Mouse (Mus musculus) CH12F3 (cell line): ENCODE measurements around the gene Cpxm1.
"Not testable (repeated sequence)": the region's sequence is repeated elsewhere in the genome, so short reads cannot be mapped to it uniquely, and the experiment has no call there.

ENCODE experiments used
- in situ Hi-C: fragments of 300-500 bp; cut with MboI; formaldehyde crosslinking; loops from 2 replicates; pipeline ENCODE4 v1.14.3; 2020; ENCODE audit warnings: low sequenced_read_pairs

The Cpxm1 gene

DNA sequence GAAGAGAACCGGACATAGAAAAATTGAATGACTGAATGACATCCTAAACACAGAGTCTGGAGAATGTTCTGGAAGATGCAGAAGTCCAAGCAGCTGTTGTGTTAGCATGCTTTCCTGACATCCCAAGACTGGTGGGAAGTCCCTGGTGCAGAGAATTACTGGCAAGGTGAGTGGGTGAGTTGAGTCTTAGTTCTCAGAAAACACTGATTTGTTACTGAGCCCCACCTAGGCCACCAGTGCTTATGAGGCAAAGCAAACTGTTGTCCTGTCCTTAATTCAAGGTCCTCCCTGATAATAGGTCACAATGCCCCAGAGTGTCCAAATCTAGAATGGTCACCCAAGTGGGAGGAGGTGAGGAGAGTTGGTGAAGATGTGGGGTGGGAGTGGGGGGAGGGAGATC is 7.6 kb upstream of the Cpxm1 start, which contains the start of the genes Gm28372 and 1700020A23Rik:
Gm28372 (plus strand) TSS at position 301 of the 400 bp plus-strand sequence.
1700020A23Rik (plus strand) TSS at position 321 of the 400 bp plus-strand sequence.
- in situ Hi-C loops, result no loop called here

DNA sequence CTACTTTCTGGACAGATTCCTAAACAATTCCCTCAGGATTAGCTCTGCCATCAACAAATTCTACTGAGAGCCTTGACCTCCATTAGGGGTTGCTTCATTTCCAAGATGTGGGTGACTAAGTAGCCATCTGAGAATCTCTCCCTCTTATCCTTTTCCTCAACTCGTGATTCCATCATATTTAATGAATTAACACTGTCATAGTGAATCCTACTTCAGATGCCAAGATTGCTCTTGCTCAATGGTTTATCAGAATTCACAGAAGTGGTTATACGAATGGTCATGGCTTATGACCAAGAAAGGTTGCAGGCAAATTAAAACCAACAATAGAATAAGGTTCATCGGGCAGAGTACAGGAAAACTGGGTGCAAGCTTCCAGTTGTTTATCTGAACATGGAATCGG is 4.5 kb upstream of the Cpxm1 start:
- in situ Hi-C loops, result no loop called here

DNA sequence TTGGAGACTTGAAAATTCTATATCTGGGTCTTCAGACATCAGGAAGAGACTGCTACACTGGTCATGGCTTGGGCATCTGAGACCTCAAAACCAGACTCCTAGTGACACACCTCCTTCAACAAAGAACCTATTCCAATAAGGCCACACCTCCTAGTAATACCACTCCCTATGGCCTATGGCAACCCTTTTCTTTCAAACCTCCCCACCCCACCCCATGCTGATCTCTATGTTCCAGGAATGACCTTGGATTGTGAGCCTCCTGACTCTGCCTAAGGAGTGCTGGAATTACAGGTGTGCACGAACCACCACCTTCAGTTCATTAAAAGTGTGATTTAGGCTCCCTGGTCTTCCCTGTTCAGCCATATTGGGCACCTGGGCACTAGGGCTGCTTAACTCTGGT is 2.7 kb upstream of the Cpxm1 start:
- in situ Hi-C loops, result no loop called here

DNA sequence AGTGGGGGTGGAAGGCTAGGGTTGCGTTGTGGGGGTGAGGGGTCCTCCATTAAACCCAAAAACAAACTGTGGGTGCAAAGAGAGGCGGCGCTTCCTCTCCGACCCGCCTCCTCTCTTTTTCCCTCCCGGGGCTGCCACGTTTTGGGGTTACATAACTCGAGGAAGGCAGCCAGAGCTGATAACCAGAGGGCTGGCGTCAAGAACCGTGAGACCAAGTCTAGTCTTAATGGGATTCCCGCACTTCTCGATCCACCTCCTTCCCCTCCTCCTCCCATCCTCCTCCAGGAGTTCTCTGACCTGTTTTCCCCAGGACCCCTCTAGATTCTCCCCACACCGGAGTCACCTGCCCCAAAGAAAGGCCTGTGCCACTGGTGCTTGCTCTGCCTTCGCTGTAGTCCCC is 717 bp upstream of the Cpxm1 start:
- in situ Hi-C loops, result no loop called here

DNA sequence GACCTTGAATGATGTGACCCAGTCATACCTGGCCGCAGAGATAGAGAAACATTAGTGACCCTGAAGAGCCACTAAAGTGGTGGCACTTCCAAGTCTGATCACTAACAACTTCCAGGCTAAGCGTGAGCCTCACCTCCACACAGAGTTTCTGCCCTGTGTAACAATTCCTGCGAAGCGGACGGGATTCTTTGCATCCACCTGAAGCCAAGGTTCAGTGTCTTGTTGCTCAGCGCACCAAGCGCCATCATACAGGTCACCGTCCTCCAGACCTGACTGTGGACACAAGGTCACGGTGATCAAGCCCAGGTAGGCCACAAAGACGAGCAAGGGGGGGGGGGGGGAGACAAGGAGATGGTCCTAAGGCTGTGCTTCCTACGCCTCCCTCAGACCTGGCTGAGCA is 1.7 kb downstream of the Cpxm1 start:
- in situ Hi-C loops, result no loop called here

DNA sequence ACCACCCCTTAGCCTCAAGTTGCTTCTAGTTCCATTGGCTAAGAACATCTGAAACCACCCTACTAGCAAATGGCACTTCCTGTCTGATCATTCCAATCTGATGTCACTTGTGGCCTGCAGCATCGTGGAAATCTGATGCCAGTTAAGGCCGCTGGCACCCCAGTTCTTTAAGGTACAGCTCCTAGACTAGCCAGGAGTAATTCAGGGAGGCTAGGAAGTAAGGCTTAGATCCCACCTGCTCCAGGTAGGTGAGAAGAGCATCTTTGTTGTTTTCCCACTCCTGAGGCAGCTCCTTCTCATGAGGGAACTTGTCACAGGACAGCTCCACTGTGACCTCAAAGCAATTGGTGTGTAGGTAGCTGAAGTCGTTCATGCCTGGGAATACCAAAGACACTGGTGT is 4.5 kb downstream of the Cpxm1 start:
- in situ Hi-C loops, result no loop called here

DNA sequence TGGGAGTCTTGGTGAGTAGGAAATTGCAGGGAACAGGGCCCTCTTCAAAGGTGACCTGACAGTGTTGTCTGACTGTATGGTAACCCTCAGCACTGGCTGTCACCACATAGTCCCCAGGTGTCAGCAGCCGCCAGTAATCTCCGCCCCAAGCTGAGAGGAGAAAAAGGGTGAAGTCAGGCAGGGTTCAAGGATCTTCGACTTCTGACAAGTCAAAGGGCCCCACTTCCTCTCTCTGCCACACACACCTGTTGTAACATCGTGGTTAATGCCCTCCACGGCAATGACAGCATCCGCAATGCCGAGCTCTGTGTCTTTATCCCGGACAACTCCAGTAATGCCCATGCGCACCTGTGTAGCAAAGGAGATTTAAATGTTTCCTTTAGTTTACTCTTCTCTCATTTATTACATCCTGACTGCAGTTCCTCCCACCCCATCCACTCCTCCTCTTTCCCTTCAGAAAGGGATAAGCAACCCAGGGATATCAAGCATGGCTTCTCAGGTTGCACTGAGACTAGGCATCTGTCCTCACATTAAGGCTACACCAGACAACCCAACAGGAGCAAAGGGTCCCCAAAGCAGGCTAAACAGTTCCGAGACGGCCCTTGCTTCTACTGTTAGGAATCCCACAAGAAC is 6.3 kb downstream of the Cpxm1 start:
- in situ Hi-C loops, result no loop called here

DNA sequence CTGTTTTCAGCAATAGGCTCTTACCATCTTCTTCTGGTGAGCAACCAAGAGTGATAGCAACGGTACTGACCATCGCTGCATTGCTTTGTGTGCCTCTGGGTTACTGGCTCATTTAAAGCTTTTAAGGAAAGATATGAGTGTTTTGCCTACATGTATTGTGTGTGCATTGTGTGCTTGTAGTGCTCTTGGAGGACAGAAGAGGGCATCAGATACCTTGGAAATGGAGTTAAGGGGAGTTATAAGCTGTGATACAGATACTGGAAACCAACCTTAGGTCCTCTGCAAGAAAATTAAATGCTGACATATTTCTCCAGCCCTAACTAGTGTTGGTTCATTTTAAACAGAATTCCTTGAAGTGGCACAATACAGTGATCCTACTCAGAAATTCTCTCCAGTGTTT is 8.6 kb downstream of the Cpxm1 start:
- in situ Hi-C loops, result no loop called here

DNA sequence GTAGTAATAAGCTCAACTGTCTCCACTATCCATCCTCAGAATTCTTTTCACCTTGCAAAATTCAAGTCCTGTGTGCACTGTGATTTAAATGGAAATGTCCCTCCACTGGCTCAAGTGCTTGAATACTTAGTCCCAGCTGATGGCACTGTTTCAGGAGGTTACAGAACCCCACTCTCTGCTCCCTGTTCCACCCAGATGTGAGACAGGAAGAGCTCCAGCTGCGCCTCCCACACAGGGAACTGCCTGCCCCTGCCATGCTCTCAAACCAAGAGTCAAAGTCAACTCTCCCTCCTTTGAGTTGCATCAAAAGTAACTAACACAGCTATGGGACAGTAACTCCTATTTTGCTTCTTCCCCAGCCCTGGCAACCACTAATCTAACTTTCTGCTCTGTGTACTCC is 11.2 kb downstream of the Cpxm1 start:
- in situ Hi-C loops, result no loop called here

DNA sequence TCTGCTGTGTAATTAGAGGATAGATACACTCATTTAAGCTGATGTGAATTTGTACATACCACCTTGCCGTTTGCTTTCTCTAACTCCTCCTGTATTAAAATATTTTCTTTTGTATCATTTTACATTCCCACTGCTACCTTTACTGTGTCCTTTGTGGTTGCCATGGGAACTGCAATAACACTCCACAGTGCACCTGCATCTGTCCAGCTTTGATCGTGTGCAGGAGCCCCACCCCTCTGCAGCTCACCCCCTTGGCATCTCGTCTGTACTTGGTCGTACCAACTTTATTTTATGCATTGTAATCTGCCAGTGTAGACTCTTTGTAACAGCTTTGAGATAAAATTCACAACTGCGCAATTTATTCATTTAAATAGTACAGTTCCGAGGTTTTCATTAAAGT is 13.5 kb downstream of the Cpxm1 start:
- in situ Hi-C loops, result no loop called here

DNA sequence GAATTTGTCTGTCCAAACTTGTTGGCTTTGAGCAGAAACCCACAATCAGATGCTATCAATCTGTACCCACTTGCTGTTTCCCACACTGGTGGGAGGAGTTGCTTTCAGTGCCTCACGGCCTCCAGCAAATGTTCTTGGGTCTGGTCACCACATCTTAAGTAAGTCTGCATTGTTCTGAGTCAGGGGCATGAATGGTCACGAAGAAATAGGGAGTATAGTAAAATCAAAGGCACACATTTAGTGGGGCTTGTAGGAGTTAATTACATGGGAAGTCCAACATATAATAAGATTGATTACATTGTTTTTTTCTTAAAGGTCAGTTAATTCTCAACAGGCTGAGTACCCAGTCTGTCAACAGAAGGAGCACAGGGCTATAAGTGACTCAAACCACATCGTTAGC is 14.2 kb downstream of the Cpxm1 start:
- in situ Hi-C loops, result no loop called here

DNA sequence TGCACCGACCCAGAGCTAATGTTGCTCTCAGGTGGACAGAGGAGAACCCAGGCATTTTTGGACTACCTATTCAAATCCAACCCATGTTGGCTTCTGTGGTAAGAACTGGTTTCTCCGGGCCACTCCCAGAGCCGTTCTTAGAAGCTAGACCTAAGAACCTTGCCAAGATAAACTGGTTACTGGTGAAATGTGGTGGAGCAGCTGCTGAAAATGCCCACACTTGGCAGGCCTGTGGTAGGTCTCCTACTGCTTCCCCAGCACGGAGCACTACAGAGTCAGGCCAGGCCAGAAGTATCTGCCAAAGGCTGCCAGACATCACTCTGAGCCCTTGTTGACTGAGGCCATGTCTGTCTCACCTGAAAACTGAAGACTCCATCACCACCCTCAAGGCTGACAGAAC is 22.4 kb downstream of the Cpxm1 start:
- in situ Hi-C loops, result no loop called here

DNA sequence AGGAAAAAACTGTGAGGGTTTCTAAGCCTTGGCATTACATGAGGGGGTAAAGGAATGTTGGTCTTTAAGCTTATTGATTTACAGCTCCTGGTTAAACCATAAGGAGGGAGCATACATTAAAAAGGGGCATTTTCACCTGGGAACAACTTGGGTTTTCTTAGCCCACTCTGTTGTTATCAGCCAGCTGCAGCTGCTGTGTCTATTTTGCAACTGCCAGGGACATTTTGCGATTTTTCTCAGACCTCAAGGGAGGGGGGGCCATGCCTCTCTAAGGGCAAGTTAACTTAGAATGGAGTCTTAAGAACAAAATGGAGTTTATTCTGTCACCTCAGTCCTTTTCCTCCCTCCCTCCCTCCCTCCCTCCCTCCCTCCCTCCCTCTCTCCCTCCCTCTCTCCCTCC is 24.3 kb downstream of the Cpxm1 start:
- in situ Hi-C loops, result not testable (repeated sequence)

DNA sequence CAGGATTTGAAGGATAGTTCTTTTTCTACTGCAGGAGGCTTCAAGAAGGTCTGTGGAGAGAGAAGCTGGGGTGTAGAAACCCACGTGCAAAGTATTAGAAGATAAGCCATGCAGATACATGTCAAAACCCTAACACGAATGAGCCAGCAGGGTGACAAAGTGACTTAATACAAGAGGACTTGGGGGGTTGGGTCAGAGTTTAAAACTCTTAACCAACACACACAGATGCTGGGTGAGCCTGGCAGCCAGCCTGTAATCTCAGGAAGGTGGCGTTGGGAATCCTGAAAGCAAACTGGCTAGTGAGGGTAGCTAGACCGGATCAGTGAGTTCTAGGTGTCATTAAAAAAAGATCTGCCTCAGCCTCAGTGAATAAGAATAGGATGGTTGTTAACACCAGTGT is 30.0 kb downstream of the Cpxm1 start:
- in situ Hi-C loops, result no loop called here

DNA sequence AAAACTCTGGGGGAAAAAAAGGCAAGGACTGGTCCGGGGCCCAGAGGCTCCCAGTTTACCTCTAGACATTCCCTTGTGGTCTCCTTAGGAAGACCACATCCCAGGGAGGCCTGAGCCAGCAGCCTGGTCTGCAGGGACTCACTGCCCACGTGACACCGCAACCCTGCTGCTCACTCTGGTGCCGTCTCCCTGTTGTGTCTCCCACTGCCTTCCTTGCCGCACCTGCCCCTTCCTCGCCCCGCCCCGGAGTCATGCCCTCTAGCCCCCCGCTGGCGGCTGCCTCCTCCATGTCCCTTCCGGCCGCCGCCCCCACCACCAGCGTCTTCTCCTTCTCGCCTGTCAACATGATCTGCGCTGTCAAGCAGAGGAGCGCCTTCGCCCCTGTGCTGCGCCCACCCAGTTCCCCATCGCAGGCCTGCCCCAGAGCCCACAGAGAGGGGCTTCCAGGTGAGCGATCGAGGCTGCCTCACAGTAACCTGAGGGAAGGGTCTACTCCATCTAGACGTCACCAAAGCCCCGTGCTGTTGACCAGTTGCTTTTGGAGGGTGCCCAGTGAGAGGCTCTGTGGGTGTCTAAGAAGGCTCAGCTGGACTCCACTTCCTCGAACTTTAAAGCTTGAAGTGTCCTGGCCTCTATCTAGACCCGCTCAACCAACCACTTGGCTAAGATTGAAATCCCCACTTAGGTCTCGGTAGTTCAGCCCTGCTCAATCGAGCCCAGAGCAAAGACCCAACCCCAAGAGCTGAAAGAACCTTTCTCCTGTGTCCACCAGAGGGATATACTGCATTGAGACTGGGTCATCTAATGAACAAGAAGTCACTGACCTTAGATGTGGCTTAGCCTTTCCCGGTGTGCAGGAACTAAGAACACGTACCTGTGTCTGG is 31.9 kb downstream of the Cpxm1 start:
- in situ Hi-C loops, result no loop called here

DNA sequence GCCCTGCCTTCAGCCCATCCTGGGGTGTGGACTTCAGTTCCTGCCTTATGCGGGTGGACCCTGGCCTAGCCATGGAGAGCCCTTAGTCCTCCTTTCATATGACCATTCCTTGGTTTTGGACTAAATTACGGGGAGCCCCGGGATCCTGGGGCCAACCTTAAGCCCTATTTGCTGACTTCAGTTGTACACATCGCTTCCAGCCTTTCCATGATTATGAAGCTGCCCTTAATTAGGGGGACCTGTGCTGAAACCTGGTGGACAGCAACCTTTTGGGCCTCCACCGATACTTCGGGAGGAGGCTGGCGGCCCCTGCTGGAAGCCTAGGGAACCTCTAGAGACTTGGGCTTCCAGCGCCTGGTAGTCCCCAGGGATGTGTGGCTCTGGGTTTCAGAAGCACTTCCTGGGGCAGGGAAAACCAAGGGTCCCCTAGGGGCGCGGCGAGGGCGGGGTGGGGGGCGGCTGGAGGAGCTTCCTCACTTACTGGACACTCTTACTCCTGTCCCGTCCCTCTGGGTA is 34.8 kb downstream of the Cpxm1 start:
- in situ Hi-C loops, result no loop called here

DNA sequence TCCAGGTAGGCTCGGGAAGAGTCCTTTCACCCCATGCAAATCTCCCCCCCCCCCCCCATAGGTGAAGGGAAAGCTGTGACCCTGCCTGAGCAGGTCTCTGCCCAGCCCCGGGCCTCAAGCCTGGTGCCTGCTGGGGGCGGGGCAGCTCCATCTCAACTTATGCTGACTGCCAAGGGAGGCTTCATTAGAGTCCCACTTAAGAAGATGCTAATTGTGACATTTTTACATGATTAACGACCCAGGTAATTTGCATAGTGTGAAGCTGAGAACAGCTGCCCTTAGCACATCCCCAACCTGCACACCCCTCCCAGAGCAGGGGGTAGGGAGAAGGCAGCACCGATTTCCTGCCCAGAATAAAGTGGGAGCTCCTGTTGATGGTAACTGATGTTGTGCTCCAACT is 38.5 kb downstream of the Cpxm1 start:
- in situ Hi-C loops, result no loop called here

DNA sequence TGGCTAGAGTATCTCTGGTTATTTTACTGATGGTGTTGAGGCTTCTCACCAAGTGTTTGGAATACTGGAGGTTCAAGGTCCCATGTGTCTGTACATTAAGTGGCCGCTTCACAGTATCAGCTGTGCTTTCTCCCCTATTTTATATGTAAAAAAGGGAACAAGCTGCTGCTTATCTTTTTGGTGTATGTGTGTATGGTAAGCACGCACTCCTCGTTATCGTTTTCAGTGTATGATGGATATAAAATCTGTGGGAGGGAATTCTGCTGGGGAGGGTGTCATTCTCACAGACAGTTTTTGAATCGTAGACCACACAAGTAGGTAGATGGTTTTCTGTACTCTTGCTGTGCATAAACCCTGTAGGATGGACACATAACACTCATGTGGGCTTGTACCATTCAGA is 39.8 kb downstream of the Cpxm1 start:
- in situ Hi-C loops, result no loop called here

DNA sequence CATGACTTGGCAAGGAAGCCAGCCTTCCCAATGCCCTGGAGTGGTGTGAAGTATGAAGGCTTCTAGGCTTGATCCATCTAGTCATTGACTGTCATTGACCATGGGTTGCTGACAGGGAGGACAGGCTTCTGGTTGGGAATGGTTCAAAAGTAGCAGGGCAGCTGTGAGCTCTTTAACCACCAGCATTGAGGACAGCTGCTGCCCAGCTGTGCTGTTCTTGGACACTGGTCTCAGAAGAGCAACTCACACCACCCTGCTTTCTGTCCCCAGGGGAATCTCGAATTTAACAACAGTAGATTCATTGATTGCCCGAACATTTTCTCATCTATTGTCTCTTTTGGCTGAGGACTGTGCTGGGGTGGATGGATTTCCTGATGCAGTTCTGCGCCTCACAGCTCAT is 43.5 kb downstream of the Cpxm1 start:
- in situ Hi-C loops, result no loop called here

DNA sequence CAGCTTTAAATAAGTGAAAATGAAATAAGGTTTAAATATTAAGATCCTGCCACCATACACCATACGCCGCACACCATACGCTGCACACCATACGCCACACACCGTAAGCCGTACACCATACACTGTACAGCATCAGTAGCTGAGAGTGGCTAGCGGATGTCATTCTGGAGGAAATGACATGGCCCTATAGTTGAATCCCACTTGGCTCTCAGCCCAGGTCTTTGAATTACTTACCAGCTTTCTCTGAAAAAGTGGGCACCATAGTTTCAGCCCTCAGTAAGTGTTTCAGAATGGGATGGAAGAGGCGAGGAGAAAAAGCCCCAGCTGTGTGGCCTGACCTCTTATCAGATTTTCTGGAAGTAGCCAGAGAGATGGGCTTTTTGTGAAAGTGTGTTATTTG is 44.0 kb downstream of the Cpxm1 start:
- in situ Hi-C loops, result no loop called here

DNA sequence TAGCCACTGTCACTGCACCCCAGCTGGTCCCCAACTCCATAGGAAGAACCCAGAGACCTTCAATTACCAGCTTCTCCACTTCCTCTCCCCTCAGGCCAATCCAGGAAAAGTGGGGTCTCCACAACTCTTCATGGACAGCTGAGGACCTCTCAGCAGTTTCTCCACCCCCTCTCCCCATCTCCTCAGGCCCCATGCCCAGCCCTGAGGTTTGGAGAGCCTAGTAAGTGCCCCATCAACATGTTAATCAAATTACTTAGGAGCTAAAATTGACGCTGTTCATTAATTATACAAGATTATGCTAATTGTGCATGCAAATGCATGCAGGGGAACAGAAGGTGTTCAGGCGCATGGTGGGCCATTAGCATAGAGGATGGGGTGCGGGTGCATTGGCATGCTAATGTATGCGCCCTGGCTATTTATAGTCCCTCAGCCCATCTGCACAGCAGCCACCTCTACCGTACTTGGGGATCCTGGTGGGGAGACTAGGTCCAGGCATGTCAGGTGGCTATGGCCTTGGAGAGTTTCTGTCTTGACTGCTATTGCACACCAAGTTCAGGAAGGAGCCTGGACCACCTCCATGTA is 45.5 kb downstream of the Cpxm1 start:
- in situ Hi-C loops, result no loop called here

DNA sequence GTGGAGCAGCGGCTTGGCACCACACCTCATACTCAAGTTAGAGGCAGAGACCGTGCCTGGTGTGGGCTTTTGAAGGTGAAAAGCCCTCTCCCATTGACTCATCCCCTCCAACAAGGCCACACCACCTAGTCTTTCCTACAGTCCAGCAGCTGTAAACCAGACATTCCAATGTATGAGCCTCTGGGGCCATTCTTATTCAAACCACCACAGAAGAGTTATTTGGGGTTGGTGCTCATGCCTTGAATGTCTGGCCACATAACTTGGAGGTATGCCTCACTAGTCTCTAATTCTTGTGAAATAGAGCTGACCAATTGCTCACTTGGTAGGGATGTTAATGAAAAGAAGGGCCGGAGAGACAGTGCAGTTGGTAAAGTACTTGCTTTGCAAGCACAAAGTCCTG is 47.0 kb downstream of the Cpxm1 start:
- in situ Hi-C loops, result no loop called here
